Mouse (Mus musculus): ENCODE results near the gene Aqp6. TPM values are rescaled to one million over a fixed set of nuclear protein-coding genes. Genes with fewer than 3 reads are reported as not detected.

Gene Aqp6
- polyA plus RNA-seq, 1 experiment, result not detected

- no peaks in the 10 kb centered on the region for H3K4me1 ChIP-seq (ENCODE audit: control insufficient read depth, insufficient read depth, low read length)
- TF ChIP-seq POLR2A (IDR thresholded peaks at IDR 0.05; ENCODE audit: borderline replicate concordance, low read depth, low read length), result no peak
- TF ChIP-seq CTCF (IDR thresholded peaks at IDR 0.05; ENCODE audit: low read depth, low read length), result no peak
- H3K27ac ChIP-seq (ENCODE audit: insufficient read depth, low read depth, low read length), result no peak overlapping the region
- no peak overlapping the region for H3K4me3 ChIP-seq (ENCODE audit: insufficient read depth, low read length)
Measured at GRCm38 (mm10) chr15:99596841-99597240, 4.4 kb upstream of the Aqp6 start.

- no peak overlapping the region for H3K4me3 ChIP-seq (ENCODE audit: insufficient read depth, low read length)
- no peak overlapping the region for H3K27ac ChIP-seq (ENCODE audit: insufficient read depth, low read depth, low read length)
- TF ChIP-seq POLR2A (IDR thresholded peaks at IDR 0.05; ENCODE audit: borderline replicate concordance, low read depth, low read length) (no peak), CTCF (IDR thresholded peaks at IDR 0.05; ENCODE audit: low read depth, low read length) (no peak)
- H3K4me1 ChIP-seq (ENCODE audit: control insufficient read depth, insufficient read depth, low read length), result no peaks in the 10 kb centered on the region
Measured at GRCm38 (mm10) chr15:99597596-99597995, 3.6 kb upstream of the Aqp6 start.

GRCm38 (mm10) chr15:99599245-99600070 is 1.7 kb upstream of the Aqp6 start:
- Histone ChIP-seq H3K4me3 (ENCODE audit: insufficient read depth, low read length) (no peak overlapping the region), H3K27ac (ENCODE audit: insufficient read depth, low read depth, low read length) (no peak overlapping the region), H3K4me1 (ENCODE audit: control insufficient read depth, insufficient read depth, low read length) (no peaks in the 10 kb centered on the region)
- TF ChIP-seq CTCF (IDR thresholded peaks at IDR 0.05; ENCODE audit: low read depth, low read length) (no peak), POLR2A (IDR thresholded peaks at IDR 0.05; ENCODE audit: borderline replicate concordance, low read depth, low read length) (no peak)

- no peak overlapping the region for H3K4me3 ChIP-seq (ENCODE audit: insufficient read depth, low read length)
- no peaks in the 10 kb centered on the region for H3K4me1 ChIP-seq (ENCODE audit: control insufficient read depth, insufficient read depth, low read length)
- TF ChIP-seq CTCF (IDR thresholded peaks at IDR 0.05; ENCODE audit: low read depth, low read length) (no peak), POLR2A (IDR thresholded peaks at IDR 0.05; ENCODE audit: borderline replicate concordance, low read depth, low read length) (no peak)
- H3K27ac ChIP-seq (ENCODE audit: insufficient read depth, low read depth, low read length), result no peak overlapping the region
Measured at GRCm38 (mm10) chr15:99601823-99602120, 572 bp downstream of the Aqp6 start.

- no peak for TF ChIP-seq CTCF (IDR thresholded peaks at IDR 0.05; ENCODE audit: low read depth, low read length)
- TF ChIP-seq POLR2A (IDR thresholded peaks at IDR 0.05; ENCODE audit: borderline replicate concordance, low read depth, low read length), result no peak
- Histone ChIP-seq H3K27ac (ENCODE audit: insufficient read depth, low read depth, low read length) (no peak overlapping the region), H3K4me1 (ENCODE audit: control insufficient read depth, insufficient read depth, low read length) (no peaks in the 10 kb centered on the region), H3K4me3 (ENCODE audit: insufficient read depth, low read length) (no peak overlapping the region)
Measured at GRCm38 (mm10) chr15:99602206-99602820, 1.1 kb downstream of the Aqp6 start.

- Histone ChIP-seq H3K4me3 (ENCODE audit: insufficient read depth, low read length) (no peak overlapping the region), H3K27ac (ENCODE audit: insufficient read depth, low read depth, low read length) (no peak overlapping the region), H3K4me1 (ENCODE audit: control insufficient read depth, insufficient read depth, low read length) (no peaks in the 10 kb centered on the region)
- TF ChIP-seq CTCF (IDR thresholded peaks at IDR 0.05; ENCODE audit: low read depth, low read length) (no peak), POLR2A (IDR thresholded peaks at IDR 0.05; ENCODE audit: borderline replicate concordance, low read depth, low read length) (no peak)
Measured at GRCm38 (mm10) chr15:99603216-99603615, 2.0 kb downstream of the Aqp6 start.

GRCm38 (mm10) chr15:99605595-99605994 is 4.4 kb downstream of the Aqp6 start:
- Histone ChIP-seq H3K4me3 (ENCODE audit: insufficient read depth, low read length) (no peak overlapping the region), H3K27ac (ENCODE audit: insufficient read depth, low read depth, low read length) (no peak overlapping the region), H3K4me1 (ENCODE audit: control insufficient read depth, insufficient read depth, low read length) (no peaks in the 10 kb centered on the region)
- TF ChIP-seq CTCF (IDR thresholded peaks at IDR 0.05; ENCODE audit: low read depth, low read length), result no peak
- TF ChIP-seq POLR2A (IDR thresholded peaks at IDR 0.05; ENCODE audit: borderline replicate concordance, low read depth, low read length), result no peak

GRCm38 (mm10) chr15:99606515-99606914 is 5.3 kb downstream of the Aqp6 start:
- no peaks in the 10 kb centered on the region for H3K4me1 ChIP-seq (ENCODE audit: control insufficient read depth, insufficient read depth, low read length)
- H3K27ac ChIP-seq (ENCODE audit: insufficient read depth, low read depth, low read length), result no peak overlapping the region
- no peak overlapping the region for H3K4me3 ChIP-seq (ENCODE audit: insufficient read depth, low read length)
- TF ChIP-seq CTCF (IDR thresholded peaks at IDR 0.05; ENCODE audit: low read depth, low read length), result no peak
- TF ChIP-seq POLR2A (IDR thresholded peaks at IDR 0.05; ENCODE audit: borderline replicate concordance, low read depth, low read length), result no peak

GRCm38 (mm10) chr15:99607388-99608113 is 6.4 kb downstream of the Aqp6 start:
- H3K4me3 ChIP-seq (ENCODE audit: insufficient read depth, low read length), result no peak overlapping the region
- no peak overlapping the region for H3K27ac ChIP-seq (ENCODE audit: insufficient read depth, low read depth, low read length)
- TF ChIP-seq CTCF (IDR thresholded peaks at IDR 0.05; ENCODE audit: low read depth, low read length), result no peak
- TF ChIP-seq POLR2A (IDR thresholded peaks at IDR 0.05; ENCODE audit: borderline replicate concordance, low read depth, low read length), result no peak
- H3K4me1 ChIP-seq (ENCODE audit: control insufficient read depth, insufficient read depth, low read length), result no peaks in the 10 kb centered on the region
